In genomic region chr11:78556070-78556469, GRCm38 (mm10) we compare ENCODE assay signal across 23 mouse cellular contexts. TPM values are rescaled to one million over a fixed set of nuclear protein-coding genes. Genes with fewer than 3 reads are reported as not detected.
DNase-seq lines count a peak whose midpoint lies in the region; ATAC-seq and TF ChIP-seq lines count a peak whose summit lies in the region.
"Had no signal": no experiment of that assay in that cellular context is flagged by ENCODE, and none has a peak within 500 bp of the region (broad histone marks: within the 10 kb centered on the region; RNA-seq: fewer than 3 reads in every experiment).

No protein-coding gene starts in this region.

- no peak overlapping the region for H3K4me2 ChIP-seq in heart, embryonic 14.5 days (ENCODE audit: low read length)
- H3K4me2 ChIP-seq in liver, embryonic 13.5 days = no peak overlapping the region
- no peak overlapping the region for H3K4me2 ChIP-seq in liver, embryonic 12.5 days
- H3K4me2 ChIP-seq in intestine, embryonic 16.5 days (ENCODE audit: low read depth, low read length) = no peak overlapping the region
- H3K4me2 ChIP-seq: lung, embryonic 15.5 days had no signal

- H3K4me1 ChIP-seq in heart, embryonic 14.5 days (ENCODE audit: control insufficient read depth in 2 of 2, insufficient read depth in 2 of 2, low read length in 2 of 2) = peaks cover 7 to 13% of the 10 kb centered on the region in 2 experiments; a peak in 3 of 4 replicates
- H3K4me1 ChIP-seq in liver, embryonic 13.5 days (replicated peaks) = peaks cover 29% of the 10 kb centered on the region
- peaks cover 20% of the 10 kb centered on the region for H3K4me1 ChIP-seq in liver, embryonic 12.5 days
- H3K4me1 ChIP-seq in intestine, embryonic 16.5 days (ENCODE audit: control insufficient read depth, insufficient read depth, low read length) = peaks cover 4% of the 10 kb centered on the region; the same call in 1 of the 2 replicates
- peaks cover 32% of the 10 kb centered on the region; the same call in 1 of the 2 replicates for H3K4me1 ChIP-seq in small intestine, adult 2 months (ENCODE audit: control insufficient read depth, insufficient read depth, insufficient read length, low read length)
- H3K4me1 ChIP-seq: lung, embryonic 15.5 days had no signal

- no peak for DNase-seq in heart, postnatal 36 days
- DNase-seq in liver, embryonic 13.5 days = no peak
- DNase-seq in frontal cortex, postnatal 36 days (ENCODE audit: low spot score in 2 of 2) = no peak
- DNase-seq: B cell, adult 2 months; cerebellum, adult 18-20 months; cerebellum, postnatal 14 days; kidney, adult 11 months; layer of hippocampus, adult 9-11 months; lung, postnatal 4 days; midbrain, embryonic 14.5 days; thymus, adult 18-20 months; thymus, postnatal 36 days had no signal

- no peak overlapping the region for H3K4me3 ChIP-seq in heart, embryonic 14.5 days (ENCODE audit: control insufficient read depth in 1 of 2, insufficient read depth in 1 of 2, low read depth in 1 of 2, low read length in 2 of 2)
- H3K4me3 ChIP-seq in liver, embryonic 13.5 days (replicated peaks) = no peak overlapping the region
- H3K4me3 ChIP-seq in liver, embryonic 12.5 days = no peak overlapping the region
- H3K4me3 ChIP-seq in intestine, embryonic 16.5 days (ENCODE audit: low read length) = no peak overlapping the region
- no peak overlapping the region for H3K4me3 ChIP-seq in small intestine, adult 2 months (ENCODE audit: low read depth, low read length)
- H3K4me3 ChIP-seq: forebrain, embryonic 10.5 days; hindbrain, embryonic 10.5 days; left cerebral cortex, adult 2 months; lung, embryonic 15.5 days had no signal

- intact Hi-C loops in heart, postnatal 36 days (cut with DNase I) = loop anchor here (10.0 kb wide), 1 partner anchor 399 kb away; no protein-coding TSS in a partner anchor

- peak overlapping the region; percentile 71 to 84 for H3K27ac ChIP-seq in heart, embryonic 14.5 days (replicated peaks in 1 of 2; ENCODE audit: control insufficient read depth in 1 of 2, insufficient read depth in 1 of 2, low read depth in 2 of 2, low read length in 2 of 2)
- peak overlapping the region; percentile 70; the same call in 1 of the 2 replicates for H3K27ac ChIP-seq in liver, embryonic 13.5 days
- no peak overlapping the region for H3K27ac ChIP-seq in liver, embryonic 12.5 days
- peak overlapping the region; percentile 93 for H3K27ac ChIP-seq in intestine, embryonic 16.5 days (ENCODE audit: low read length)
- H3K27ac ChIP-seq in small intestine, adult 2 months (ENCODE audit: insufficient read depth, low read depth, low read length) = peak overlapping the region; percentile 46; the same call in 1 of the 2 replicates
- H3K27ac ChIP-seq: forebrain, embryonic 10.5 days; hindbrain, embryonic 10.5 days; left cerebral cortex, adult 2 months; lung, embryonic 15.5 days had no signal

- H3K9ac ChIP-seq in heart, embryonic 14.5 days (ENCODE audit: low read length) = no peak overlapping the region
- H3K9ac ChIP-seq in liver, embryonic 13.5 days = no peak overlapping the region
- H3K9ac ChIP-seq in liver, embryonic 12.5 days = no peak overlapping the region
- 0 out of 2 replicates have a peak overlapping the region, but pooled peaks have one; percentile 51 for H3K9ac ChIP-seq in intestine, embryonic 16.5 days (ENCODE audit: low read depth, low read length)
- H3K9ac ChIP-seq: lung, embryonic 15.5 days had no signal

- no peak for TF ChIP-seq POLR2A in small intestine, adult 2 months (IDR thresholded peaks at IDR 0.05; ENCODE audit: low read depth, low read length)

- peaks cover 5% of the 10 kb centered on the region; the same call in 1 of the 2 replicates for H3K9me3 ChIP-seq in heart, embryonic 14.5 days (ENCODE audit: control insufficient read depth, low read length)
- 0 out of 2 replicates have a peak, but pooled peaks cover 4% of the 10 kb centered on the region for H3K9me3 ChIP-seq in liver, embryonic 13.5 days (replicated peaks)
- H3K9me3 ChIP-seq in liver, embryonic 12.5 days (replicated peaks) = 0 out of 2 replicates have a peak, but pooled peaks cover 4% of the 10 kb centered on the region
- H3K9me3 ChIP-seq in intestine, embryonic 16.5 days (ENCODE audit: control insufficient read depth, low read length) = no peaks in the 10 kb centered on the region
- H3K9me3 ChIP-seq: lung, embryonic 15.5 days had no signal

- WGBS in heart, embryonic 14.5 days = 78% methylated on average over 4 of the region's 4 CpGs
- WGBS in liver, embryonic 13.5 days (ENCODE audit: insufficient replicate concordance) = 44% methylated on average over 4 of the region's 4 CpGs
- 51% methylated on average over 4 of the region's 4 CpGs for WGBS in liver, embryonic 12.5 days (ENCODE audit: insufficient replicate concordance)
- WGBS in intestine, embryonic 16.5 days = 64% methylated on average over 4 of the region's 4 CpGs
- 16% methylated on average over 4 of the region's 4 CpGs for WGBS in small intestine, adult 2 months

- no peaks in the 10 kb centered on the region for H3K27me3 ChIP-seq in heart, embryonic 14.5 days (ENCODE audit: control insufficient read depth, insufficient read depth, low read length)
- H3K27me3 ChIP-seq in liver, embryonic 13.5 days = no peaks in the 10 kb centered on the region
- H3K27me3 ChIP-seq in liver, embryonic 12.5 days (replicated peaks) = no peaks in the 10 kb centered on the region
- no peaks in the 10 kb centered on the region for H3K27me3 ChIP-seq in intestine, embryonic 16.5 days (replicated peaks; ENCODE audit: control insufficient read depth, insufficient read depth, low read length)
- no peaks in the 10 kb centered on the region for H3K27me3 ChIP-seq in small intestine, adult 2 months (ENCODE audit: control insufficient read depth, insufficient read depth, low read length)
- H3K27me3 ChIP-seq: CH12.LX; lung, embryonic 15.5 days had no signal

- no peaks in the 10 kb centered on the region for H3K36me3 ChIP-seq in heart, embryonic 14.5 days (ENCODE audit: control insufficient read depth, insufficient read depth, low read length)
- no peaks in the 10 kb centered on the region for H3K36me3 ChIP-seq in liver, embryonic 13.5 days
- no peaks in the 10 kb centered on the region for H3K36me3 ChIP-seq in liver, embryonic 12.5 days
- no peaks in the 10 kb centered on the region for H3K36me3 ChIP-seq in intestine, embryonic 16.5 days (ENCODE audit: control insufficient read depth, insufficient read depth, low read length)
- no peaks in the 10 kb centered on the region for H3K36me3 ChIP-seq in small intestine, adult 2 months (ENCODE audit: control insufficient read depth, insufficient read depth, low read length)
- H3K36me3 ChIP-seq: forebrain, embryonic 10.5 days; G1E; hindbrain, embryonic 10.5 days; lung, embryonic 15.5 days had no signal

- ATAC-seq in heart, embryonic 14.5 days (ENCODE audit: insufficient number of reproducible peaks, insufficient read depth, low FRiP score, low read depth) = no peak
- ATAC-seq in liver, embryonic 13.5 days (ENCODE audit: low read depth) = no peak
- no peak for ATAC-seq in liver, embryonic 12.5 days
- ATAC-seq in intestine, embryonic 16.5 days = no peak
- ATAC-seq: hindbrain, embryonic 16.5 days had no signal

- no peak for TF ChIP-seq CTCF in small intestine, adult 2 months (IDR thresholded peaks at IDR 0.05; ENCODE audit: extremely low read depth, insufficient read length, insufficient replicate concordance, low read depth, low read length)

RNA-seq across cellular contexts. Expression of gene Tmem97, which starts 5.5 kb away (rescaled TPM):
- 51.7 and 54.7 TPM in 2 replicates for polyA plus RNA-seq in heart, embryonic 14.5 days (2014; fragmentation: Nextera tagmentation; extraction: Ambion mirVana)
- total RNA-seq in heart, postnatal 36 days (2021) = 1 to 10 TPM; 4.8 to 5.1 TPM
- polyA plus RNA-seq in liver, embryonic 13.5 days (2015; fragmentation: Nextera tagmentation; extraction: Ambion mirVana) = 110 and 122 TPM in 2 replicates
- 111 and 128 TPM in 2 replicates for polyA plus RNA-seq in liver, embryonic 12.5 days (2016; fragmentation: Nextera tagmentation; extraction: Ambion mirVana)
- 228 and 248 TPM in 2 replicates for polyA plus RNA-seq in intestine, embryonic 16.5 days (2015; fragmentation: Nextera tagmentation; extraction: Ambion mirVana)
- polyA plus RNA-seq in small intestine, adult 2 months (2012; rRNA removed) = 32.4 and 47.0 TPM in 2 replicates

RNA-seq across cellular contexts. Expression of gene Ift20, which starts 19.9 kb away (rescaled TPM):
- 104 and 112 TPM in 2 replicates for polyA plus RNA-seq in heart, embryonic 14.5 days (2014; fragmentation: Nextera tagmentation; extraction: Ambion mirVana)
- total RNA-seq in heart, postnatal 36 days (2021) = 10 to 100 TPM; 39.1 to 42.9 TPM
- polyA plus RNA-seq in liver, embryonic 13.5 days (2015; fragmentation: Nextera tagmentation; extraction: Ambion mirVana) = 83.1 and 88.6 TPM in 2 replicates
- 81.7 and 84.7 TPM in 2 replicates for polyA plus RNA-seq in liver, embryonic 12.5 days (2016; fragmentation: Nextera tagmentation; extraction: Ambion mirVana)
- polyA plus RNA-seq in intestine, embryonic 16.5 days (2015; fragmentation: Nextera tagmentation; extraction: Ambion mirVana) = 118 and 124 TPM in 2 replicates
- 114 and 137 TPM in 2 replicates for polyA plus RNA-seq in small intestine, adult 2 months (2012; rRNA removed)

RNA-seq across cellular contexts. Expression of gene Tnfaip1, which starts 19.9 kb away (rescaled TPM):
- 77.6 and 77.9 TPM in 2 replicates for polyA plus RNA-seq in heart, embryonic 14.5 days (2014; fragmentation: Nextera tagmentation; extraction: Ambion mirVana)
- total RNA-seq in heart, postnatal 36 days (2021) = 10 to 100 TPM; 38.4 to 42.1 TPM
- polyA plus RNA-seq in liver, embryonic 13.5 days (2015; fragmentation: Nextera tagmentation; extraction: Ambion mirVana) = 15.6 and 16.4 TPM in 2 replicates
- polyA plus RNA-seq in liver, embryonic 12.5 days (2016; fragmentation: Nextera tagmentation; extraction: Ambion mirVana) = 22.3 and 22.6 TPM in 2 replicates
- polyA plus RNA-seq in intestine, embryonic 16.5 days (2015; fragmentation: Nextera tagmentation; extraction: Ambion mirVana) = 86.4 and 88.6 TPM in 2 replicates
- 31.3 and 64.5 TPM in 2 replicates for polyA plus RNA-seq in small intestine, adult 2 months (2012; rRNA removed)

RNA-seq across cellular contexts. Expression of gene Poldip2, which starts 44.1 kb away (rescaled TPM):
- polyA plus RNA-seq in heart, embryonic 14.5 days (2014; fragmentation: Nextera tagmentation; extraction: Ambion mirVana) = 155 and 161 TPM in 2 replicates
- total RNA-seq in heart, postnatal 36 days (2021) = 100 to 1,000 TPM; 151 to 156 TPM
- 78.1 and 82.4 TPM in 2 replicates for polyA plus RNA-seq in liver, embryonic 13.5 days (2015; fragmentation: Nextera tagmentation; extraction: Ambion mirVana)
- polyA plus RNA-seq in liver, embryonic 12.5 days (2016; fragmentation: Nextera tagmentation; extraction: Ambion mirVana) = 96.0 and 96.7 TPM in 2 replicates
- 135 and 146 TPM in 2 replicates for polyA plus RNA-seq in intestine, embryonic 16.5 days (2015; fragmentation: Nextera tagmentation; extraction: Ambion mirVana)
- 18.1 and 24.9 TPM in 2 replicates for polyA plus RNA-seq in small intestine, adult 2 months (2012; rRNA removed)

RNA-seq across cellular contexts. Expression of gene Tmem199, which starts 44.1 kb away (rescaled TPM):
- 41.2 and 44.4 TPM in 2 replicates for polyA plus RNA-seq in heart, embryonic 14.5 days (2014; fragmentation: Nextera tagmentation; extraction: Ambion mirVana)
- total RNA-seq in heart, postnatal 36 days (2021) = 10 to 100 TPM in 1 of 2 experiments, 1 to 10 TPM in 1; 9.4 to 10.3 TPM
- 30.1 and 31.9 TPM in 2 replicates for polyA plus RNA-seq in liver, embryonic 13.5 days (2015; fragmentation: Nextera tagmentation; extraction: Ambion mirVana)
- 40.6 and 41.7 TPM in 2 replicates for polyA plus RNA-seq in liver, embryonic 12.5 days (2016; fragmentation: Nextera tagmentation; extraction: Ambion mirVana)
- 60.6 and 62.2 TPM in 2 replicates for polyA plus RNA-seq in intestine, embryonic 16.5 days (2015; fragmentation: Nextera tagmentation; extraction: Ambion mirVana)
- polyA plus RNA-seq in small intestine, adult 2 months (2012; rRNA removed) = 3.7 and 3.8 TPM in 2 replicates
